Mouse (Mus musculus) forebrain, embryonic 13.5 days (tissue): ENCODE measurements around the gene Igsf9. TPM values are rescaled to one million over a fixed set of nuclear protein-coding genes. Genes with fewer than 3 reads are reported as not detected.

ENCODE experiments used
- ATAC-seq: fragments of 200-750 bp; cut with Nextera tagmentation; 2 replicates; pipeline ENCODE4 v1.8.0; 2017
- H3K27ac ChIP-seq: fragments of 300-500 bp; sonication (generic); 2 replicates; pipeline ENCODE4 v1.5.1; 2015; ENCODE audit warnings: inconsistent platforms, mild to moderate bottlenecking, moderate library complexity
- H3K27me3 ChIP-seq: fragments of 300-500 bp; sonication (generic); 2 replicates; pipeline ENCODE4 v1.6.1; 2015; ENCODE audit warnings: mild to moderate bottlenecking, inconsistent platforms
- H3K36me3 ChIP-seq: fragments of 300-500 bp; sonication (generic); 2 replicates; pipeline ENCODE4 v1.6.1; 2015; ENCODE audit warnings: mild to moderate bottlenecking, inconsistent platforms; ENCODE audit not compliant: poor library complexity, severe bottlenecking
- H3K4me1 ChIP-seq: fragments of 300-500 bp; sonication (generic); 2 replicates; pipeline ENCODE4 v1.6.1; 2015; ENCODE audit warnings: inconsistent platforms
- H3K4me2 ChIP-seq: fragments of 300-500 bp; sonication (generic); 2 replicates; pipeline ENCODE4 v1.6.1; 2015; ENCODE audit warnings: inconsistent platforms, mild to moderate bottlenecking, moderate library complexity
- H3K4me3 ChIP-seq: fragments of 300-500 bp; sonication (generic); 2 replicates; pipeline ENCODE4 v1.5.1; 2015; ENCODE audit warnings: mild to moderate bottlenecking, inconsistent platforms
- H3K9ac ChIP-seq: fragments of 300-500 bp; sonication (generic); 2 replicates; pipeline ENCODE4 v1.6.1; 2015; ENCODE audit warnings: mild to moderate bottlenecking, inconsistent platforms
- H3K9me3 ChIP-seq: fragments of 300-500 bp; sonication (generic); replicated peaks from 2 replicates; pipeline ENCODE4 v1.6.1; 2016; ENCODE audit warnings: inconsistent platforms
- WGBS: fragments of 180-500 bp; shearing (Covaris S2); methylation state at CpG from one replicate; pipeline ENCODE4 v1.1.7; 2015; 5-methylcytosine and 5-hydroxymethylcytosine counted together
- polyA plus RNA-seq: library from polyadenylated mRNA; unstranded; fragments of >200 nt; fragmentation: Nextera tagmentation; extraction: Ambion mirVana; gene quantifications from 2 replicates; pipeline ENCODE4 v1.2.1, GENCODE M21; 2015

Gene Igsf9
- polyA plus RNA-seq, 1 experiment from 2014 or later = 78.7 TPM

- peaks cover 5% of the 10 kb centered on the region for H3K4me1 ChIP-seq
- no peak overlapping the region for H3K4me3 ChIP-seq
- peaks cover 7% of the 10 kb centered on the region for H3K9me3 ChIP-seq
- H3K27me3 ChIP-seq = no peaks in the 10 kb centered on the region
- ATAC-seq = no peak
- no peaks in the 10 kb centered on the region for H3K36me3 ChIP-seq
- 89% methylated on average over 17 of the region's 17 CpGs for WGBS
- no peak overlapping the region for H3K9ac ChIP-seq
- no peak overlapping the region for H3K27ac ChIP-seq
- H3K4me2 ChIP-seq = no peak overlapping the region
Observed at GRCm38 (mm10) chr1:172513525-172514212, 32.1 kb downstream of the Igsf9 start.

- no peak for ATAC-seq
- Histone ChIP-seq H3K9me3 (peaks cover 7% of the 10 kb centered on the region), H3K27ac (no peak overlapping the region), H3K27me3 (no peaks in the 10 kb centered on the region), H3K4me1 (peaks cover 5% of the 10 kb centered on the region), H3K9ac (no peak overlapping the region), H3K36me3 (no peaks in the 10 kb centered on the region), H3K4me2 (no peak overlapping the region), H3K4me3 (no peak overlapping the region)
- 85% methylated on average over 4 of the region's 4 CpGs for WGBS
Observed at GRCm38 (mm10) chr1:172514213-172514529, 32.6 kb downstream of the Igsf9 start.

GRCm38 (mm10) chr1:172514551-172515268 lies 33.1 kb downstream of the Igsf9 start:
- WGBS = 84% methylated on average over 7 of the region's 7 CpGs

GRCm38 (mm10) chr1:172515396-172515795 lies 33.8 kb downstream of the Igsf9 start:
- Histone ChIP-seq H3K4me2 (no peak overlapping the region), H3K27ac (no peak overlapping the region)

More at GRCm38 (mm10) chr1:172514551-172515268, 33.1 kb downstream of the Igsf9 start:
- Histone ChIP-seq H3K4me2 (no peak overlapping the region), H3K4me1 (peaks cover 5% of the 10 kb centered on the region), H3K9ac (no peak overlapping the region), H3K4me3 (no peak overlapping the region), H3K36me3 (no peaks in the 10 kb centered on the region), H3K27me3 (no peaks in the 10 kb centered on the region), H3K27ac (no peak overlapping the region), H3K9me3 (peaks cover 7% of the 10 kb centered on the region)
- no peak for ATAC-seq

GRCm38 (mm10) chr1:172518013-172518412 lies 36.4 kb downstream of the Igsf9 start:
- no peak overlapping the region for H3K4me3 ChIP-seq
- H3K9me3 ChIP-seq = peaks cover 7% of the 10 kb centered on the region
- H3K27ac ChIP-seq = no peak overlapping the region
- H3K4me1 ChIP-seq = peaks cover 11% of the 10 kb centered on the region
- WGBS = 73% methylated on average over 4 of the region's 4 CpGs
- no peak overlapping the region for H3K9ac ChIP-seq
- no peak overlapping the region for H3K4me2 ChIP-seq
- H3K27me3 ChIP-seq = no peaks in the 10 kb centered on the region
- no peak for ATAC-seq
- no peaks in the 10 kb centered on the region for H3K36me3 ChIP-seq

More at GRCm38 (mm10) chr1:172515396-172515795, 33.8 kb downstream of the Igsf9 start:
- no peak overlapping the region for H3K9ac ChIP-seq
- ATAC-seq = no peak
- peaks cover 6% of the 10 kb centered on the region for H3K4me1 ChIP-seq
- peaks cover 7% of the 10 kb centered on the region for H3K9me3 ChIP-seq
- 76% methylated on average over 1 of the region's 1 CpGs for WGBS
- no peaks in the 10 kb centered on the region for H3K27me3 ChIP-seq
- H3K36me3 ChIP-seq = no peaks in the 10 kb centered on the region
- no peak overlapping the region for H3K4me3 ChIP-seq

- Histone ChIP-seq H3K36me3 (no peaks in the 10 kb centered on the region), H3K4me3 (no peak overlapping the region), H3K4me2 (no peak overlapping the region), H3K27me3 (no peaks in the 10 kb centered on the region), H3K27ac (no peak overlapping the region), H3K9ac (no peak overlapping the region), H3K9me3 (peaks cover 7% of the 10 kb centered on the region), H3K4me1 (peaks cover 11% of the 10 kb centered on the region)
- 69% methylated on average over 6 of the region's 6 CpGs for WGBS
- no peak for ATAC-seq
Observed at GRCm38 (mm10) chr1:172519644-172520043, 38.1 kb downstream of the Igsf9 start.

GRCm38 (mm10) chr1:172520576-172521440 lies 39.2 kb downstream of the Igsf9 start, which contains the start of gene Cfap45:
Cfap45 (plus strand) TSS chr1:172520801.
- H3K4me3 ChIP-seq = peak within 1 kb of the TSS; percentile 31
- ATAC-seq = peak; percentile 95
- H3K27ac ChIP-seq = no peak within 1 kb of the TSS
- H3K27me3 ChIP-seq = no peaks in the 10 kb centered on the region
- H3K4me2 ChIP-seq = peak within 1 kb of the TSS; percentile 61
- 4% methylated on average over 28 of the region's 28 CpGs for WGBS
- peaks cover 7% of the 10 kb centered on the region for H3K9me3 ChIP-seq
- H3K9ac ChIP-seq = peak within 1 kb of the TSS; percentile 14; the same call in 1 of the 2 replicates
- H3K4me1 ChIP-seq = peaks cover 11% of the 10 kb centered on the region
- no peaks in the 10 kb centered on the region for H3K36me3 ChIP-seq

- no peak for ATAC-seq
- Histone ChIP-seq H3K4me1 (peaks cover 11% of the 10 kb centered on the region), H3K9ac (no peak overlapping the region), H3K9me3 (peaks cover 2% of the 10 kb centered on the region), H3K27ac (no peak overlapping the region), H3K4me3 (no peak overlapping the region), H3K27me3 (peaks cover 8% of the 10 kb centered on the region), H3K36me3 (no peaks in the 10 kb centered on the region), H3K4me2 (no peak overlapping the region)
- 76% methylated on average over 7 of the region's 7 CpGs for WGBS
Observed at GRCm38 (mm10) chr1:172522524-172522923, 40.9 kb downstream of the Igsf9 start.

GRCm38 (mm10) chr1:172523699-172524101 lies 42.1 kb downstream of the Igsf9 start:
- H3K9ac ChIP-seq = no peak overlapping the region
- H3K4me2 ChIP-seq = no peak overlapping the region
- no peaks in the 10 kb centered on the region for H3K9me3 ChIP-seq
- no peaks in the 10 kb centered on the region for H3K36me3 ChIP-seq
- H3K27ac ChIP-seq = no peak overlapping the region
- WGBS = 72% methylated on average over 12 of the region's 12 CpGs
- H3K4me3 ChIP-seq = no peak overlapping the region
- H3K4me1 ChIP-seq = peaks cover 11% of the 10 kb centered on the region
- peaks cover 14% of the 10 kb centered on the region for H3K27me3 ChIP-seq
- ATAC-seq = no peak

- no peaks in the 10 kb centered on the region for H3K36me3 ChIP-seq
- H3K9me3 ChIP-seq = no peaks in the 10 kb centered on the region
- H3K9ac ChIP-seq = no peak overlapping the region
- H3K4me3 ChIP-seq = no peak overlapping the region
- H3K4me2 ChIP-seq = peak overlapping the region; percentile 3; the same call in 1 of the 2 replicates
- peaks cover 11% of the 10 kb centered on the region for H3K4me1 ChIP-seq
- ATAC-seq = no peak
- no peak overlapping the region for H3K27ac ChIP-seq
- WGBS = 53% methylated on average over 15 of the region's 15 CpGs
- H3K27me3 ChIP-seq = peaks cover 14% of the 10 kb centered on the region
Observed at GRCm38 (mm10) chr1:172525027-172525764, 43.6 kb downstream of the Igsf9 start.

GRCm38 (mm10) chr1:172525971-172526370 lies 44.4 kb downstream of the Igsf9 start:
- H3K27me3 ChIP-seq = peaks cover 17% of the 10 kb centered on the region
- no peaks in the 10 kb centered on the region for H3K9me3 ChIP-seq
- H3K27ac ChIP-seq = no peak overlapping the region
- peaks cover 12% of the 10 kb centered on the region for H3K4me1 ChIP-seq
- no peak overlapping the region for H3K9ac ChIP-seq
- no peaks in the 10 kb centered on the region for H3K36me3 ChIP-seq
- WGBS = 74% methylated on average over 7 of the region's 7 CpGs
- no peak overlapping the region for H3K4me2 ChIP-seq
- no peak overlapping the region for H3K4me3 ChIP-seq
- ATAC-seq = no peak
